Comparison of ENCODE assay signal across 10 mouse cellular contexts in the genomic region with DNA sequence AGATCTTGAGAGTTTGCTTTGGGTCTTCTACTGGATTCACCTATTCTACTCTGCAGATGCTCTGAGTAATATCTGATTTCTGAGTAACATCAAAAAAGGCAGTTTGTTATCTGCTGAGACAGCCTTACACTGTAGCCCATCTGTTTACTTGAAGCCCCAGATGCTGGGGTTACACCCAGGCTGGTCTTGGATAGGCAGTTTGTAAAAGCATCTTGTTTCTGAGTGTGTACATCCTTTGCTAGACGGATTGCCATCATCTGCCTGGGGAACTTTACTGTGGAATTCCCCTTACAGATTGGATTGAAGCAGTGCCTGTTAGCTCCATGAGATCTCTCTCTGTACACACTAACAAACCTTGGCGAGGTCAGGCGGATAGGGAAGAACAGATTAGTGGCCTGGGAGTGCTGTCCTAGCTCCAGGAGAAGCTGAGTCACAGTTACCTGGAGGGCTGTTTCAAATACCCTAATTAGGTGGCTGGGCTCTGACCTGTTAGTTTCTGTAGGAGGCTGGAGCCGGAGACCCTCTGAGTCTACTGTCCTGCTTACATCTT. TPM values are rescaled to one million over a fixed set of nuclear protein-coding genes. Genes with fewer than 3 reads are reported as not detected.
A peak's percentile ranks its signal among the peaks of the same experiment; 100 is the strongest.
DNase-seq lines count a peak whose midpoint lies in the region; ATAC-seq and TF ChIP-seq lines count a peak whose summit lies in the region.
"Had no signal": no experiment of that assay in that cellular context is flagged by ENCODE, and none has a peak within 500 bp of the region (broad histone marks: within the 10 kb centered on the region; RNA-seq: fewer than 3 reads in every experiment).

No protein-coding gene starts in this region.

- H3K9ac ChIP-seq in forebrain, embryonic 13.5 days, result no peak overlapping the region
- H3K9ac ChIP-seq in forebrain, embryonic 16.5 days (replicated peaks; ENCODE audit: low read depth, low read length), result no peak overlapping the region
- no peak overlapping the region for H3K9ac ChIP-seq in lung, embryonic 15.5 days
- H3K9ac ChIP-seq in limb, embryonic 13.5 days, result no peak overlapping the region; the same call in 1 of the 2 replicates
- H3K9ac ChIP-seq in stomach, postnatal 0 days (ENCODE audit: low read length), result no peak overlapping the region
- H3K9ac ChIP-seq: neural tube, embryonic 12.5 days had no signal

- no peak for ATAC-seq in forebrain, embryonic 13.5 days
- no peak for ATAC-seq in forebrain, embryonic 16.5 days
- ATAC-seq in lung, embryonic 15.5 days (ENCODE audit: borderline replicate concordance, extremely low read depth, low FRiP score, low TSS enrichment), result no peak
- peak; percentile 51; the same call in 1 of the 2 replicates for ATAC-seq in limb, embryonic 13.5 days (ENCODE audit: low FRiP score, low read depth)
- ATAC-seq in stomach, postnatal 0 days (ENCODE audit: low FRiP score, low TSS enrichment), result peak; percentile 19; the same call in 1 of the 2 replicates

- peak overlapping the region; percentile 25 for H3K27ac ChIP-seq in forebrain, embryonic 13.5 days
- H3K27ac ChIP-seq in forebrain, embryonic 16.5 days (ENCODE audit: low read length), result no peak overlapping the region
- peak overlapping the region; percentile 46; the same call in 1 of the 2 replicates for H3K27ac ChIP-seq in lung, embryonic 15.5 days
- peak overlapping the region; percentile 59 for H3K27ac ChIP-seq in limb, embryonic 13.5 days
- peak overlapping the region; percentile 53 for H3K27ac ChIP-seq in stomach, postnatal 0 days (replicated peaks)
- H3K27ac ChIP-seq: kidney, postnatal 0 days; neural tube, embryonic 12.5 days had no signal

- TF ChIP-seq EP300 in stomach, postnatal 0 days (optimal IDR thresholded peaks at IDR 0.05), result no peak

- H3K27me3 ChIP-seq in forebrain, embryonic 13.5 days, result no peaks in the 10 kb centered on the region
- no peaks in the 10 kb centered on the region for H3K27me3 ChIP-seq in forebrain, embryonic 16.5 days (replicated peaks; ENCODE audit: control insufficient read depth, insufficient read depth, low read length)
- H3K27me3 ChIP-seq in lung, embryonic 15.5 days, result no peaks in the 10 kb centered on the region
- no peaks in the 10 kb centered on the region for H3K27me3 ChIP-seq in limb, embryonic 13.5 days
- no peaks in the 10 kb centered on the region for H3K27me3 ChIP-seq in stomach, postnatal 0 days (ENCODE audit: control insufficient read depth, insufficient read depth, low read length)
- H3K27me3 ChIP-seq: neural tube, embryonic 12.5 days had no signal

- H3K36me3 ChIP-seq in forebrain, embryonic 13.5 days (ENCODE audit: poor library complexity, severe bottlenecking), result 0 out of 2 replicates have a peak, but pooled peaks cover 3% of the 10 kb centered on the region
- H3K36me3 ChIP-seq in forebrain, embryonic 16.5 days (ENCODE audit: control insufficient read depth, insufficient read depth), result no peaks in the 10 kb centered on the region
- H3K36me3 ChIP-seq in lung, embryonic 15.5 days, result no peaks in the 10 kb centered on the region
- peaks cover 9% of the 10 kb centered on the region for H3K36me3 ChIP-seq in limb, embryonic 13.5 days
- no peaks in the 10 kb centered on the region for H3K36me3 ChIP-seq in stomach, postnatal 0 days (ENCODE audit: control insufficient read depth, insufficient read depth, low read length)
- H3K36me3 ChIP-seq: neural tube, embryonic 12.5 days had no signal

- peaks cover 19% of the 10 kb centered on the region for H3K4me1 ChIP-seq in forebrain, embryonic 13.5 days
- H3K4me1 ChIP-seq in forebrain, embryonic 16.5 days (replicated peaks; ENCODE audit: control insufficient read depth, insufficient read depth, low read length), result peaks cover 13% of the 10 kb centered on the region
- H3K4me1 ChIP-seq in lung, embryonic 15.5 days, result peaks cover 13% of the 10 kb centered on the region
- peaks cover 20% of the 10 kb centered on the region for H3K4me1 ChIP-seq in limb, embryonic 13.5 days
- peaks cover 3% of the 10 kb centered on the region for H3K4me1 ChIP-seq in stomach, postnatal 0 days (replicated peaks; ENCODE audit: control insufficient read depth, insufficient read depth)

- H3K4me3 ChIP-seq in forebrain, embryonic 13.5 days, result no peak overlapping the region
- H3K4me3 ChIP-seq in forebrain, embryonic 16.5 days (replicated peaks; ENCODE audit: low read length), result no peak overlapping the region
- no peak overlapping the region for H3K4me3 ChIP-seq in lung, embryonic 15.5 days
- H3K4me3 ChIP-seq in limb, embryonic 13.5 days, result no peak overlapping the region
- H3K4me3 ChIP-seq in stomach, postnatal 0 days (ENCODE audit: low read depth, low read length), result no peak overlapping the region
- H3K4me3 ChIP-seq: neural tube, embryonic 12.5 days had no signal

- no peak overlapping the region for H3K4me2 ChIP-seq in forebrain, embryonic 13.5 days
- no peak overlapping the region for H3K4me2 ChIP-seq in forebrain, embryonic 16.5 days (ENCODE audit: low read length)
- no peak overlapping the region for H3K4me2 ChIP-seq in lung, embryonic 15.5 days
- 0 out of 2 replicates have a peak overlapping the region, but pooled peaks have one; percentile 21 for H3K4me2 ChIP-seq in limb, embryonic 13.5 days (replicated peaks)
- no peak overlapping the region for H3K4me2 ChIP-seq in stomach, postnatal 0 days (replicated peaks; ENCODE audit: low read depth)
- H3K4me2 ChIP-seq: neural tube, embryonic 12.5 days had no signal

- no peak for TF ChIP-seq CTCF in stomach, postnatal 0 days (IDR thresholded peaks at IDR 0.05; ENCODE audit: low read depth)

- H3K9me3 ChIP-seq in forebrain, embryonic 13.5 days (replicated peaks), result no peaks in the 10 kb centered on the region
- H3K9me3 ChIP-seq in forebrain, embryonic 16.5 days (ENCODE audit: control insufficient read depth, low read length), result no peaks in the 10 kb centered on the region
- no peaks in the 10 kb centered on the region for H3K9me3 ChIP-seq in lung, embryonic 15.5 days
- H3K9me3 ChIP-seq in limb, embryonic 13.5 days, result no peaks in the 10 kb centered on the region
- no peaks in the 10 kb centered on the region for H3K9me3 ChIP-seq in stomach, postnatal 0 days (ENCODE audit: control insufficient read depth, low read length)
- H3K9me3 ChIP-seq: neural tube, embryonic 12.5 days had no signal

- 83% methylated on average over 4 of the region's 4 CpGs for WGBS in forebrain, embryonic 13.5 days
- WGBS in forebrain, embryonic 16.5 days, result 71% methylated on average over 4 of the region's 4 CpGs
- WGBS in lung, embryonic 15.5 days, result 61% methylated on average over 4 of the region's 4 CpGs
- WGBS in limb, embryonic 13.5 days, result 60% methylated on average over 4 of the region's 4 CpGs
- 43% methylated on average over 4 of the region's 4 CpGs for WGBS in stomach, postnatal 0 days

- no peak for DNase-seq in lung, adult 18-20 months
- no peak for DNase-seq in stomach, postnatal 0 days (ENCODE audit: low spot score)
- DNase-seq in kidney, adult 11 months, result no peak
- no peak for DNase-seq in cerebellum, adult 9-11 months

RNA-seq across cellular contexts. Expression of gene Fgd6, which starts 37.2 kb away (rescaled TPM):
- 1.8 and 2.0 TPM in 2 replicates for polyA plus RNA-seq in forebrain, embryonic 13.5 days (2015; fragmentation: Nextera tagmentation; extraction: Ambion mirVana)
- 1.6 and 1.8 TPM in 2 replicates for polyA plus RNA-seq in forebrain, embryonic 16.5 days (2015; fragmentation: Nextera tagmentation; extraction: Ambion mirVana)
- polyA plus RNA-seq in lung, embryonic 15.5 days (2015; fragmentation: Nextera tagmentation; extraction: Ambion mirVana), result 3.1 and 3.2 TPM in 2 replicates
- 3.3 and 4.0 TPM in 2 replicates for polyA plus RNA-seq in limb, embryonic 13.5 days (2015; fragmentation: Nextera tagmentation; extraction: Ambion mirVana)
- polyA plus RNA-seq in stomach, postnatal 0 days (2015; fragmentation: Nextera tagmentation; extraction: Ambion mirVana), result 1.7 and 2.2 TPM in 2 replicates

RNA-seq across cellular contexts. Expression of gene Vezt, which starts 37.4 kb away (rescaled TPM):
- polyA plus RNA-seq in forebrain, embryonic 13.5 days (2015; fragmentation: Nextera tagmentation; extraction: Ambion mirVana), result 50.8 and 55.4 TPM in 2 replicates
- polyA plus RNA-seq in forebrain, embryonic 16.5 days (2015; fragmentation: Nextera tagmentation; extraction: Ambion mirVana), result 67.1 and 71.4 TPM in 2 replicates
- polyA plus RNA-seq in lung, embryonic 15.5 days (2015; fragmentation: Nextera tagmentation; extraction: Ambion mirVana), result 27.8 TPM in 2 replicates
- 25.7 and 28.0 TPM in 2 replicates for polyA plus RNA-seq in limb, embryonic 13.5 days (2015; fragmentation: Nextera tagmentation; extraction: Ambion mirVana)
- 13.2 and 14.5 TPM in 2 replicates for polyA plus RNA-seq in stomach, postnatal 0 days (2015; fragmentation: Nextera tagmentation; extraction: Ambion mirVana)

Comparison
In these comparisons a context has a peak if more than half of its experiments do, and no peak if none do; other contexts are left out.
1. ATAC-seq: peak in limb, embryonic 13.5 days (single experiment) and stomach, postnatal 0 days (single experiment); none in forebrain, embryonic 13.5 days (single experiment), forebrain, embryonic 16.5 days (single experiment) and lung, embryonic 15.5 days (single experiment).